In genomic region chr12:84829109-84829724, GRCm38 (mm10) we compare ENCODE assay signal across 22 mouse cellular contexts.
"Had no signal": no experiment of that assay in that cellular context is flagged by ENCODE, and none has a peak within 500 bp of the region (broad histone marks: within the 10 kb centered on the region; RNA-seq: fewer than 3 reads in every experiment).

No protein-coding gene starts in this region.

- H3K9ac ChIP-seq: kidney, embryonic 15.5 days; limb, embryonic 12.5 days; limb, embryonic 15.5 days; liver, embryonic 14.5 days; liver, postnatal 0 days; lung, embryonic 14.5 days; midbrain, embryonic 12.5 days; neural tube, embryonic 13.5 days; stomach, embryonic 15.5 days had no signal

- H3K4me1 ChIP-seq: midbrain, embryonic 12.5 days; neural tube, embryonic 13.5 days; stomach, embryonic 15.5 days had no signal

- H3K9me3 ChIP-seq: kidney, embryonic 15.5 days; limb, embryonic 12.5 days; limb, embryonic 15.5 days; midbrain, embryonic 12.5 days; neural tube, embryonic 13.5 days; stomach, embryonic 15.5 days had no signal

- H3K36me3 ChIP-seq: kidney, embryonic 15.5 days; limb, embryonic 12.5 days; limb, embryonic 15.5 days; midbrain, embryonic 12.5 days; neural tube, embryonic 13.5 days; stomach, embryonic 15.5 days had no signal

- DNase-seq: kidney, postnatal 14 days; kidney, postnatal 4 days; liver, postnatal 0 days; lung, embryonic 14.5 days; retina, postnatal 1 day; right cerebral cortex, postnatal 25 days; spleen, adult 18-20 months; thymus, adult 2 months; thymus, postnatal 14 days; thymus, postnatal 4 days had no signal

- ATAC-seq: liver, postnatal 0 days; lung, postnatal 0 days; midbrain, embryonic 16.5 days had no signal

- H3K27me3 ChIP-seq: midbrain, embryonic 12.5 days; neural tube, embryonic 13.5 days; stomach, embryonic 15.5 days had no signal

- H3K27ac ChIP-seq: kidney, embryonic 15.5 days; limb, embryonic 12.5 days; limb, embryonic 15.5 days; liver, embryonic 14.5 days; macrophage; midbrain, embryonic 12.5 days; neural tube, embryonic 13.5 days; stomach, embryonic 15.5 days had no signal

- H3K4me3 ChIP-seq: kidney, embryonic 15.5 days; limb, embryonic 12.5 days; limb, embryonic 15.5 days; midbrain, embryonic 12.5 days; myocyte; neural tube, embryonic 13.5 days; stomach, embryonic 15.5 days had no signal

- H3K4me2 ChIP-seq: kidney, embryonic 15.5 days; limb, embryonic 12.5 days; limb, embryonic 15.5 days; liver, embryonic 11.5 days; lung, embryonic 14.5 days; midbrain, embryonic 12.5 days; neural tube, embryonic 13.5 days; stomach, embryonic 15.5 days had no signal
